In the genomic region with DNA sequence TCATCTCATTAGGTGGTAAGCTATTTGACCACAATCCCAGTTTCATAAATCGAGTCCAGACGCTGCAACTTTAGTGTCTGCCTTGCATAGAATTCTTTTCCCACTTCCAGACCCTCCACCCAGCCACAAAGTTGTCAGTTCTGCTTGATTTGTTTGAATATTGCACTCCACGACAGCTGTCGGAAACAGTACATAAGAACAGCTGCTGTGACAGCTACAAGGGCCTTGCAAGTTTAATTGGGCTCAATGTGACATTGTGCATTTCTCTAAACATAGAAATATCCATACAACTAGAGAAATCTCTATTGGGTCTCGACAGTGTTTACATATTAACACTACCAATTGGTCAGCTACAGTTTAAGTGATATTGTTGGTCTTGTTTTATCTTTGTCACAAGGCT, we compare ENCODE assay signal across 9 mouse cellular contexts.
DNase-seq lines count a peak whose midpoint lies in the region; ATAC-seq and TF ChIP-seq lines count a peak whose summit lies in the region.
"Had no signal": no experiment of that assay in that cellular context is flagged by ENCODE, and none has a peak within 500 bp of the region (broad histone marks: within the 10 kb centered on the region; RNA-seq: fewer than 3 reads in every experiment).

No protein-coding gene starts in this region.

- H3K79me3 ChIP-seq in C2C12 (ENCODE audit: low read depth): no peaks in the 10 kb centered on the region

- no peak for ATAC-seq in kidney, postnatal 0 days (replicated peaks; ENCODE audit: low FRiP score, low read depth)
- peak; percentile 83 for ATAC-seq in forebrain, embryonic 14.5 days
- ATAC-seq in midbrain, embryonic 15.5 days (replicated peaks): peak; percentile 57; the same call in 1 of the 2 replicates

- no peaks in the 10 kb centered on the region for H3K4me1 ChIP-seq in kidney, postnatal 0 days (replicated peaks; ENCODE audit: insufficient read depth, low read length)
- H3K4me1 ChIP-seq in forebrain, embryonic 14.5 days (ENCODE audit: control insufficient read depth, insufficient read depth, low read length): peaks cover 18% of the 10 kb centered on the region
- H3K4me1 ChIP-seq in midbrain, embryonic 15.5 days: peaks cover 33% of the 10 kb centered on the region

- TF ChIP-seq CTCF in kidney, postnatal 0 days (IDR thresholded peaks at IDR 0.05; ENCODE audit: low read depth): no peak
- no peak for TF ChIP-seq CTCF in C2C12 (IDR thresholded peaks at IDR 0.05; ENCODE audit: control insufficient read depth, insufficient read depth, insufficient read length)

- H3K9ac ChIP-seq in kidney, postnatal 0 days (ENCODE audit: low read depth, low read length): no peak overlapping the region
- no peak overlapping the region for H3K9ac ChIP-seq in forebrain, embryonic 14.5 days (ENCODE audit: low read length)
- H3K9ac ChIP-seq in midbrain, embryonic 15.5 days: no peak overlapping the region
- H3K9ac ChIP-seq: heart, embryonic 15.5 days had no signal

- H3K36me3 ChIP-seq in kidney, postnatal 0 days (ENCODE audit: insufficient read depth, low read length): no peaks in the 10 kb centered on the region
- no peaks in the 10 kb centered on the region for H3K36me3 ChIP-seq in C2C12 (ENCODE audit: control insufficient read depth, insufficient read depth)
- H3K36me3 ChIP-seq in forebrain, embryonic 14.5 days (ENCODE audit: control insufficient read depth, insufficient read depth, low read length): no peaks in the 10 kb centered on the region
- no peaks in the 10 kb centered on the region for H3K36me3 ChIP-seq in midbrain, embryonic 15.5 days (replicated peaks)
- H3K36me3 ChIP-seq: heart, embryonic 15.5 days had no signal

- H3K79me2 ChIP-seq in C2C12 (ENCODE audit: control insufficient read depth, insufficient read depth): no peaks in the 10 kb centered on the region

- WGBS in kidney, postnatal 0 days: 38% methylated on average over 5 of the region's 5 CpGs
- 43% methylated on average over 5 of the region's 5 CpGs for WGBS in forebrain, embryonic 14.5 days
- WGBS in midbrain, embryonic 15.5 days: 45% methylated on average over 5 of the region's 5 CpGs

- no peak overlapping the region for H3K4me2 ChIP-seq in kidney, postnatal 0 days (ENCODE audit: low read length)
- no peak overlapping the region for H3K4me2 ChIP-seq in forebrain, embryonic 14.5 days (ENCODE audit: low read length)
- no peak overlapping the region for H3K4me2 ChIP-seq in midbrain, embryonic 15.5 days
- H3K4me2 ChIP-seq: heart, embryonic 15.5 days had no signal

- DNase-seq in kidney, postnatal 0 days (ENCODE audit: low spot score): peak; percentile 42
- no peak for DNase-seq in kidney, postnatal 14 days
- DNase-seq in forebrain, embryonic 14.5 days (ENCODE audit: low spot score): peak; percentile 78
- no peak for DNase-seq in gastrocnemius, postnatal 25 days
- no peak for DNase-seq in left cerebral cortex, postnatal 4 days
- DNase-seq: gastrocnemius, postnatal 36 days had no signal

- no peak overlapping the region for H3K4me3 ChIP-seq in kidney, postnatal 0 days (replicated peaks; ENCODE audit: low read depth, low read length)
- no peak overlapping the region for H3K4me3 ChIP-seq in C2C12 (ENCODE audit: insufficient read depth, poor library complexity, severe bottlenecking)
- no peak overlapping the region for H3K4me3 ChIP-seq in forebrain, embryonic 14.5 days (ENCODE audit: low read depth, low read length)
- H3K4me3 ChIP-seq in midbrain, embryonic 15.5 days: no peak overlapping the region
- H3K4me3 ChIP-seq: heart, embryonic 15.5 days had no signal

- H3K9me3 ChIP-seq in kidney, postnatal 0 days (replicated peaks; ENCODE audit: low read length): no peaks in the 10 kb centered on the region
- no peaks in the 10 kb centered on the region for H3K9me3 ChIP-seq in forebrain, embryonic 14.5 days (replicated peaks; ENCODE audit: control insufficient read depth, low read length)
- H3K9me3 ChIP-seq in midbrain, embryonic 15.5 days: no peaks in the 10 kb centered on the region
- H3K9me3 ChIP-seq: heart, embryonic 15.5 days had no signal

- intact Hi-C loops in left cerebral cortex, postnatal 4 days (cut with DNase I): no loop called here

- no peak overlapping the region for H3K27ac ChIP-seq in kidney, postnatal 0 days
- H3K27ac ChIP-seq in forebrain, embryonic 14.5 days (ENCODE audit: low read depth, low read length): peak overlapping the region; percentile 1; the same call in 1 of the 2 replicates
- H3K27ac ChIP-seq in midbrain, embryonic 15.5 days: peak overlapping the region; percentile 55
- H3K27ac ChIP-seq: heart, embryonic 15.5 days had no signal

- no peaks in the 10 kb centered on the region for H3K27me3 ChIP-seq in kidney, postnatal 0 days (ENCODE audit: insufficient read depth, low read length)
- no peaks in the 10 kb centered on the region for H3K27me3 ChIP-seq in C2C12 (ENCODE audit: control insufficient read depth, insufficient read depth, insufficient read length)
- H3K27me3 ChIP-seq in forebrain, embryonic 14.5 days (replicated peaks; ENCODE audit: control insufficient read depth, insufficient read depth, low read length): no peaks in the 10 kb centered on the region
- H3K27me3 ChIP-seq in midbrain, embryonic 15.5 days (replicated peaks): no peaks in the 10 kb centered on the region
- H3K27me3 ChIP-seq: heart, embryonic 15.5 days had no signal

- H3ac ChIP-seq in C2C12 (ENCODE audit: control insufficient read depth, insufficient read length, low read depth): no peak overlapping the region

TF ChIP-seq in C2C12, 6 proteins besides CTCF, POLR2A, EP300 and RAD21:
- no peak for TF ChIP-seq CEBPB (IDR thresholded peaks at IDR 0.05; ENCODE audit: low read depth)
- TF ChIP-seq FOSL1 (IDR thresholded peaks at IDR 0.05; ENCODE audit: insufficient read depth, low read length, poor library complexity, severe bottlenecking): no peak
- TF ChIP-seq MYOG (IDR thresholded peaks at IDR 0.05; ENCODE audit: control insufficient read depth, extremely low read depth, insufficient read length): no peak
- TF ChIP-seq MAX (IDR thresholded peaks at IDR 0.05): no peak
- TF ChIP-seq MYOD1 (IDR thresholded peaks at IDR 0.05; ENCODE audit: control insufficient read depth, insufficient read length, low read depth): peak; percentile 77

Comparison
In these comparisons a context has a peak if more than half of its experiments do, and no peak if none do; other contexts are left out.
1. DNase-seq: peak in kidney, postnatal 0 days (single experiment) and forebrain, embryonic 14.5 days (single experiment); none in kidney, postnatal 14 days (single experiment), gastrocnemius, postnatal 25 days (single experiment) and left cerebral cortex, postnatal 4 days (single experiment).